Mouse (Mus musculus) cerebellum, adult (tissue): Measurements from ENCODE around the gene Plxna1.

Experiments
- ATAC-seq: cut with Nextera tagmentation; 2 replicates; pipeline ENCODE4 v1.9.2; 2017; ENCODE audit warnings: mild to moderate bottlenecking, moderate library complexity, mixed read lengths; ENCODE audit not compliant: insufficient number of reproducible peaks, low FRiP score, low TSS enrichment

Plxna1 gene

GRCm38 (mm10) chr6:89285561-89286285 lies 76.7 kb downstream of the Plxna1 start:
- no peak for ATAC-seq

- ATAC-seq, result no peak
Measured at GRCm38 (mm10) chr6:89285116-89285515, 77.3 kb downstream of the Plxna1 start.

GRCm38 (mm10) chr6:89283095-89283494 lies 79.3 kb downstream of the Plxna1 start:
- no peak for ATAC-seq

- ATAC-seq, result no peak
Measured at GRCm38 (mm10) chr6:89282626-89283025, 79.8 kb downstream of the Plxna1 start.

GRCm38 (mm10) chr6:89281492-89282332 lies 80.7 kb downstream of the Plxna1 start:
- ATAC-seq, result no peak

- ATAC-seq, result no peak
Measured at GRCm38 (mm10) chr6:89280555-89280954, 81.9 kb downstream of the Plxna1 start.

GRCm38 (mm10) chr6:89271731-89272475 lies 90.5 kb downstream of the Plxna1 start:
- no peak for ATAC-seq

- no peak for ATAC-seq
Measured at GRCm38 (mm10) chr6:89267181-89267580, 95.2 kb downstream of the Plxna1 start.
